Mouse (Mus musculus) small intestine, adult 2 months (tissue): Measurements from ENCODE around the gene Alcam. TPM values are rescaled to one million over a fixed set of nuclear protein-coding genes. Genes with fewer than 3 reads are reported as not detected.
A peak's percentile ranks its signal among the peaks of the same experiment; 100 is the strongest.

ENCODE experiments used
- H3K27ac ChIP-seq: fragments of 200-500 bp; 2 replicates; pipeline ENCODE4 v1.5.1; 2012; ENCODE audit warnings: low read depth, low read length, control low read depth, inconsistent platforms; ENCODE audit not compliant: insufficient read depth
- H3K27me3 ChIP-seq: fragments of 200-500 bp; 2 replicates; pipeline ENCODE4 v1.6.1; 2012; ENCODE audit warnings: mild to moderate bottlenecking, moderate library complexity, low read length, inconsistent platforms; ENCODE audit not compliant: control insufficient read depth, insufficient read depth
- H3K36me3 ChIP-seq: fragments of 200-500 bp; 2 replicates; pipeline ENCODE4 v1.6.1; 2012; ENCODE audit warnings: mild to moderate bottlenecking, low read length, control low read depth, inconsistent platforms; ENCODE audit not compliant: control insufficient read depth, insufficient read depth
- H3K4me1 ChIP-seq: fragments of 200-500 bp; 2 replicates; pipeline ENCODE4 v1.6.1; 2012; ENCODE audit warnings: low read length, inconsistent platforms, mixed read lengths; ENCODE audit not compliant: control insufficient read depth, insufficient read depth, insufficient read length
- H3K4me3 ChIP-seq: fragments of 200-500 bp; 2 replicates; pipeline ENCODE4 v1.5.1; 2012; ENCODE audit warnings: low read depth, mild to moderate bottlenecking, control low read depth, inconsistent platforms, low read length, moderate library complexity
- CTCF ChIP-seq: fragments of 200-500 bp; IDR thresholded peaks from 2 replicates; pipeline ENCODE4 v1.5.1; 2012; ENCODE audit warnings: low read depth, mild to moderate bottlenecking, control low read depth, inconsistent platforms, low read length, moderate library complexity, mixed read lengths; ENCODE audit not compliant: insufficient replicate concordance, insufficient read length; ENCODE audit errors: extremely low read depth
- POLR2A ChIP-seq: fragments of 200-500 bp; IDR thresholded peaks from 2 replicates; pipeline ENCODE4 v1.6.1; 2012; ENCODE audit warnings: low read depth, mild to moderate bottlenecking, control low read depth, inconsistent platforms, low read length, moderate library complexity
- WGBS: fragments of 180-500 bp; shearing (Covaris S2); methylation state at CpG from one replicate; pipeline ENCODE4 v1.1.7; 2018; 5-methylcytosine and 5-hydroxymethylcytosine counted together
- polyA plus RNA-seq: library from polyadenylated mRNA; depleted of rRNA; stranded (reverse); fragments of >200 nt; gene quantifications from 2 replicates; pipeline ENCODE4 v1.2.3, GENCODE M21; 2012

The Alcam gene
- polyA plus RNA-seq, 1 experiment: 2.4 TPM

- H3K4me1 ChIP-seq: no peaks in the 10 kb centered on the region; the same call in 1 of the 2 replicates
- H3K36me3 ChIP-seq: no peaks in the 10 kb centered on the region
- TF ChIP-seq POLR2A (no peak), CTCF (no peak)
- WGBS: under 1% methylated on average over 23 of the region's 23 CpGs
- H3K4me3 ChIP-seq: peak overlapping the region; percentile 75
- H3K27me3 ChIP-seq: no peaks in the 10 kb centered on the region
- peak overlapping the region; percentile 8; the same call in 1 of the 2 replicates for H3K27ac ChIP-seq
Measured at GRCm38 (mm10) chr16:52451786-52452476, 1.9 kb downstream of the Alcam start.

GRCm38 (mm10) chr16:52451101-52451785 is 2.6 kb downstream of the Alcam start:
- no peaks in the 10 kb centered on the region; the same call in 1 of the 2 replicates for H3K4me1 ChIP-seq
- peak overlapping the region; percentile 75 for H3K4me3 ChIP-seq
- no peaks in the 10 kb centered on the region for H3K27me3 ChIP-seq
- H3K27ac ChIP-seq: no peak overlapping the region
- WGBS: 1% methylated on average over 15 of the region's 15 CpGs
- no peak for TF ChIP-seq POLR2A
- TF ChIP-seq CTCF: no peak
- H3K36me3 ChIP-seq: no peaks in the 10 kb centered on the region

- TF ChIP-seq POLR2A (no peak), CTCF (0 out of 2 replicates have a peak, but pooled peaks have one; percentile 38)
- Histone ChIP-seq H3K27me3 (no peaks in the 10 kb centered on the region), H3K4me1 (no peaks in the 10 kb centered on the region; the same call in 1 of the 2 replicates), H3K27ac (peak overlapping the region; percentile 5; the same call in 1 of the 2 replicates), H3K4me3 (peak overlapping the region; percentile 75), H3K36me3 (no peaks in the 10 kb centered on the region)
- WGBS: under 1% methylated on average over 28 of the region's 28 CpGs
Measured at GRCm38 (mm10) chr16:52450245-52451100, 3.4 kb downstream of the Alcam start.

GRCm38 (mm10) chr16:52449889-52450244 is 4.0 kb downstream of the Alcam start:
- Histone ChIP-seq H3K27me3 (no peaks in the 10 kb centered on the region), H3K4me3 (peak overlapping the region; percentile 75), H3K4me1 (no peaks in the 10 kb centered on the region; the same call in 1 of the 2 replicates), H3K36me3 (no peaks in the 10 kb centered on the region), H3K27ac (peak overlapping the region; percentile 5; the same call in 1 of the 2 replicates)
- 16% methylated on average over 3 of the region's 3 CpGs for WGBS
- TF ChIP-seq CTCF (no peak), POLR2A (no peak)

- no peak for TF ChIP-seq POLR2A
- H3K27me3 ChIP-seq: no peaks in the 10 kb centered on the region
- 35% methylated on average over 3 of the region's 3 CpGs for WGBS
- no peaks in the 10 kb centered on the region; the same call in 1 of the 2 replicates for H3K4me1 ChIP-seq
- H3K36me3 ChIP-seq: no peaks in the 10 kb centered on the region
- H3K27ac ChIP-seq: peak overlapping the region; percentile 57; the same call in 1 of the 2 replicates
- no peak overlapping the region for H3K4me3 ChIP-seq
Measured at GRCm38 (mm10) chr16:52445984-52446383, 7.9 kb downstream of the Alcam start.

- TF ChIP-seq CTCF (no peak), POLR2A (no peak)
- H3K4me1 ChIP-seq: no peaks in the 10 kb centered on the region; the same call in 1 of the 2 replicates
- 29% methylated on average over 9 of the region's 9 CpGs for WGBS
- no peaks in the 10 kb centered on the region for H3K36me3 ChIP-seq
- H3K4me3 ChIP-seq: no peak overlapping the region
- H3K27ac ChIP-seq: no peak overlapping the region
- H3K27me3 ChIP-seq: no peaks in the 10 kb centered on the region
Measured at GRCm38 (mm10) chr16:52443635-52444505, 10.0 kb downstream of the Alcam start.
